Mouse (Mus musculus): ENCODE measurements at regions not wholly inside any gene's neighbourhood (a gene's known extent, or its start where the extent isn't known, plus 50 kb on each side); places are given as distances from the start of the nearest gene placed in this dataset.

DNA sequence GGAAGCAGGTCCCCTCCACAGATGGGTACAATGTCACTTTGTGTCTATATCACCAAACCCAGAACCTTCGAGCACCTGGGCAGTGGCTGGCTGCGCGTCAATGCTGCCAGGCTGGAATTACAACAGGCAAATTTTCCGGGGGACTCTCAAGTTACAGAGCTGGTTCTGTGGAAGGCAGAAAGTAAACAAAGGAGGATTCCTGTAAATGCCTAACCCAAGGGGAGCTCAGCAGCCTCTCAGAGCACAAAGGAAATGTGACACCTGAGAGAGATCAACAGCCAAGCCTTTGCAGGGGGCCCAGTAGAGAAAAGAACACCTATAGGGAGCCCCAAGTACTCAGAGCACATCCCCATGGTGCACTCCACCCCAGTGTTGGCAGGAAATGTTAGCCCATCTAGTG, 70.7 kb downstream of the Setd4 start:
- DNase-seq: no peak

DNA sequence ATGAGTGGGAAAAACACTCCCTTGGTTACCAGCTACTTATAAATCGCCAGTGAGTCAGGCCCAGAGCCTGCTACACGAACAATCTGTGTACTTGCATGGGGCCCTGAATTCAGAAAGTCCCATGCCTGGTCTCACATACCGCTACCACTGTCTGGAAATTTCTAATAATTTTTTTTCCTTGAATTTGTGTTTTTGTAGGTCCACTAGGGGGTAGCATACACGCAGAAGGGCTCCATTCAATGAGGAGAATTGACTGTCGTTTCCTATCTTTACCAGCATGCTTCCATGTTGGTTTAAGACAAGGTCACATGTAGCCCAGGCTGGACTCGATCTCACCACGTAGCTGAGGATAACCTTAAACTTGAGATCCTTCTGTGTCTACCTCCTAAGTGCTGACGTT, 71.9 kb downstream of the Setd4 start:
- no peak for DNase-seq

DNA sequence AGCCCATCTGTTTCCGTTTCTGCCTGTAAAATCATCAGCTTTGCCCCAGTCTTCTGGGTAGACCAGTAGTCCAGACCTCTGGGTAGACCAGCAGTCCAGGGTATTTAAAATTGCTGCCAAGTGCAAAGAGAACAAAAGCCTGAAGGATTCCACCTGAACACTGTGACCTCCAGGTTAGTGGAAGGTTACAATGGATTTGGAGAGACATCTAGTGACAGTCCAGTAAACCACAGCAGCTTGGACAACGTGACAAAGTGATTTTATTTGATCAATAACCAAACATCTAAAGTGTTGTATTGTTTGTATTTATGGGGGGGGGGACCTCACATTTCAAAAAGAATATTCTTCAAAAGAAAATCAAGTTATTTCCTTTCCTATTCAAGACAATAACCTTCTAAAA, 81.4 kb downstream of the Setd4 start:
- DNase-seq: no peak

DNA sequence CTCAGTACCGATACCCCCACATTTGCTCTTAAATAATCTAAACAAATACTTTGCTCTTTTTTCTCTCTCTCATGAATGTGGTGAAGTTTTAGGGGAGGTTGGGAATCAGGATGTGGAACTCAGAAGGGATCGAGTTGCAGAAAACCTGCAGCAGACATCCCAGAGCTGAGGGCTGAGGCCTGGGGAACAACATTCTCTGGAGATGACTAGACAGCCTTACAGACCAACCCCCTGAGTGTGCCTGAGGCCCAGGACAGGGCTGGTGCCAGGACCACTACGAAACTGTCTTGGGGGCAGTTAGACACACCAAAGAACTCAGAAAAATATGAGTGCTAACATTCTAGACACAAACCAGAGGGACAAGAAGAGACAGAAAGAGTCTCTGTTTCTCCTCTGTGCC, 83.4 kb downstream of the Setd4 start:
- no peak for DNase-seq

DNA sequence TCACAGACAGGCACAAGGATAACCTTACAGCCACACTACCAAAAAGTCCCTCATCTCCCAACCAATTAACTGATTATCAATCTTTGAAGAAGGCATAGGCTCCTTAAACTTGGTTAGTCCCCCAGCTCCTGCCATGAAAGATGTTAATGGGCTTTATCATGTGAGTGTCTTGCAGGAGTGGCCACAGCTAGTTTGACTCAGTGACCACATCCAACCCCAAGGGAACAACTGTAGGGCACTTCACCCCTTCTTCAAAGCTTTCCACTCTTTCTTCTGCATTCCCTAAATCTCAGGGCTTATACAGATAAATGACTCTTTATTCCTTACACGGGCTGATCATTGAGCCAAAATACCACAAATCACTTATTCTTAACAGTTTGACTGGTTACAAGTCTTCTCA, 85.2 kb downstream of the Setd4 start:
- no peak for DNase-seq

DNA sequence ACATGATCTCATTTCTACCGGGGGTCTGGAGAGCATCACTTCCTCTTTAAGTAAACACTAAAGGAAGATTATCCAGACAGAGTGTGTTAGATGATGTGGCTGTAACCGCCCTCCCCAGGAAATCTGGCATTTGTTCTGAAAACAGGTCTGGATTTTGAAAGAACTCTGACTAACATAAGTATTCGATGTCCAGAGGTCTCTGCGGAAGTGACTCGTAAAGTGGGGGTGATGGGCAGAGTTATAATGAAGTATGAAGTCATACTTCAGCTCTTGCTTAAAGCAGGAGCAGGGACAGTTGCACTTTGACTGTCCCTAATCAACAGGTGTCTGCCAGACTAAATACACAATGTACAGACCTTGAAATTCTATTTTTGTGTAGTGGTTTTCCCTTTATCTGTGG, 87.1 kb downstream of the Setd4 start:
- DNase-seq: no peak

DNA sequence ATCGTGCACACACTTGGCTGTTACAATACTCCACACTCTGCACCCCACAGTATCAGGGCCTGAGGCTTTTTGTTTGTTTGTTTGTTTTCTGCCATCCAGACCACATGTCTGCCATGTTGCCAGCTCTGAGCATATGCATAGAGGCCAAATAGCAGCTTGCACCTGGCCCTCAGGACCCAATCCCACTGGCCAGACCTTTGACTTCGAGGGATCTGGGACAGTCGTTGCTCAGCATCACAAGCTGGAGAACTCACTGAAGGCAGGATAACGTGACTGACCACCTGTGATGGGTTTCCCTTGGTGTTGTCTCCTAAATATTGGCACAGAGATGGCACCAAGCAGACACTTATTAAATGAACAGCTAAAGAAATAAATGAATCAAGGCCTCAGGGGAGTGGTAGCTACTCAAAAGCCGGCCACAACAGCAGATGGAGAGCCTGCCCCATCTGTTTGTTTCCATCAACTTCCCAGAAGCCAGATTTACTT, 88.4 kb downstream of the Setd4 start:
- DNase-seq: peak; percentile 31

DNA sequence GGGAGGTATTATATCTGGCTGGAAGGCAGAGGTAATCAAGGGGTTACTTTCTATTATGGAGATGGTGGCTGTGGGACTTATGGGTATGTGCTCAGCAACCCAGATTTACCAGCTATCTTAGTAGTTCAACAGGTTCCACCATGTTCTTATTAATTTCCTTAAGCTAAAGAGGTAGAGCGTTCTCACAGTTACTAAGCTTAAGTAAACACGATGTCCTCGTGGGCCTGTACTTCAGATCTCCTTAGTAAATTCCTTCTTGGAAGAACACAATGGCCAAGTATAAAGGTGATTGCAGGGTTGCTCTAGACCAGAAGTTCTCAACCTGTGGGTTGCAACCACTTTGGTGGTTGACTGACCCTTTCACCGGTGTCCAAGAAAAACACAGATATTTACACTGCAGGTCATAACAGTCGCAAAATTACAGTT, 90.2 kb downstream of the Setd4 start:
- no peak for DNase-seq

DNA sequence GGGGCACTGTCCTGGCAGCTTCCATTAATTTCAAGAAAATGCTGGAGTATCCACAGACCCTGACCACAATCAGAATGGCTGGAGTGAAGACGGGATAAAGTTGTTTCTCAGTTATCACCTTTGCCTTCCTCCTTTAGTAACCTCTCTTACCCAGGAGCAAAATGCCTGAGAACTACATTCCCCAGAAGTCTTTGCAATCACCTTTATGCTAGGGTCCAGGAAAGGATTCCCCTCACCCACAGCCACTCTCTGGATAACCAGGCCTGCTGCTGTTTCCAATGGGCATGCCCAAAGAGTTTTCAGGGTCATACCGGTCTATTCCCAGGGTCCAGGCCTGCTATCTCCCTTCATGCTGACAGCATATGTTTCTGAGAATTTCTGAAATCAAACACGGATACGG, 91.9 kb downstream of the Setd4 start:
- no peak for DNase-seq

DNA sequence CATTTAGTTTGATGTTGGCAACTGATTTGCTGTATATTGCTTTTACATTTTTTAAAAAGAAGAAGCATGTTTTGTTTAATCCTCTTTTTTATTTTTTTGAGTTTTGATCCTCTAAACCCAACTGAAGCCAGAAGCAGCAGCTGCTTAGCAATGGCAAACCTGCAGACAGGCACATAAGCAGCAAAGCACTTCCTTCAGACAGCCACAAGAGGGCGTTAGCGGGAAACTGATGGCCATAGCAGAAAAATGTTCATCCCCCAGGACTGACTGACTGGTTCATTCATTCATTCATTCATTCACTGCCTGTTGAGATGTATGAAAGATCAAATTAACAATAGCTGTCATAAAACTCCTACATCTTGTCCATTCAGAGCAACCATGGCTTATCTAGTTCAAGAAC, 92.3 kb downstream of the Setd4 start:
- DNase-seq: no peak

DNA sequence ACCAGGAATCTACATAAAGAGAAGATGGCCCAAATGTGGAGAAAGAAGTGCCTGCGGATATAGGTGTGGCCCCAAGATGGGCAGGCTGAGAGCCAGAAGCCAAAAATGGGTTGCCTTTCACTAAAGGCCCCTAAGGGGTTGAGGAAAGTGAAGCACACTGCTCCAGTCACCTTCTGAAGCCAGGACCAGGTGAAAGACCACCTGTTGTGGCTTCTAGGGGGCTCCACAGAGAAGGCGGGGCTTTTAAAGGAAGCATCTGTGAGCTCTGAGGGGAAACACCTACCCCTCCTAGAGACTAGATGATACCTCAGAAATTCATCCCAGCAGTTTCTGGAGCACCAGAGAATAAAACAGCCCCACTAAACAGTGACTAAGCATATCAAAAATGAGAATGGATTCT, 105.1 kb downstream of the Setd4 start:
- no peak for DNase-seq

DNA sequence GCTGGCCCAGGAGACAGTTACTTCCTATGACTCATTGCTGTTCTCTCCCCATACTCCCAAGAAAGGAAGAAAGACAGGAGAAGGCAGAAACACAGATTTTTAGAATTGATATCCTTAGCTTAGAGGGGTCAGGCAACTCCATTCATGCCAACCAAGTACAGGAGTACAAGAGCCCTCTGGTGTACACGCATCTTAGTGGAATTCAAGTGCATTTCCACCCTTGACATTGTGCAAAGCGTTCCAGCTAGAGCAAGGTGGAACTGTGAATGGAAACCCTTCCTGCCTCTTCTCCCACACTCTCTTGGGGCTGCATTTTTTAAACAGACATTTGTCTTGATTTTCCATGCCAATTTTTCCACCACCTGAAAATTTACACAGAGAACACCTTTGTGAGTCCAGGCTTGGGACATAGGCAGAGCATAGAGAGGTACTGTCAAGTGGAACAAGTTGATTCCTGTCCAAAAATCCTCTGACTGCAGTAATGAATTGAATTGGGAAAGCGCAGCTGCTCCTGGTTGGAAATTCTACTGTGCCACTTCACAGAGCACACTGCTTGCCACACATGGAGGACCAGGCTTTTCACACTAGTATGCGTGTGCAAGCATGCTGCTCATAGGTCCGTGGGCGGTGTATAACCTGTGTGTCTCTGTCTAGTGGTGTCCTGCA, 110.4 kb downstream of the Setd4 start:
- DNase-seq: no peak

DNA sequence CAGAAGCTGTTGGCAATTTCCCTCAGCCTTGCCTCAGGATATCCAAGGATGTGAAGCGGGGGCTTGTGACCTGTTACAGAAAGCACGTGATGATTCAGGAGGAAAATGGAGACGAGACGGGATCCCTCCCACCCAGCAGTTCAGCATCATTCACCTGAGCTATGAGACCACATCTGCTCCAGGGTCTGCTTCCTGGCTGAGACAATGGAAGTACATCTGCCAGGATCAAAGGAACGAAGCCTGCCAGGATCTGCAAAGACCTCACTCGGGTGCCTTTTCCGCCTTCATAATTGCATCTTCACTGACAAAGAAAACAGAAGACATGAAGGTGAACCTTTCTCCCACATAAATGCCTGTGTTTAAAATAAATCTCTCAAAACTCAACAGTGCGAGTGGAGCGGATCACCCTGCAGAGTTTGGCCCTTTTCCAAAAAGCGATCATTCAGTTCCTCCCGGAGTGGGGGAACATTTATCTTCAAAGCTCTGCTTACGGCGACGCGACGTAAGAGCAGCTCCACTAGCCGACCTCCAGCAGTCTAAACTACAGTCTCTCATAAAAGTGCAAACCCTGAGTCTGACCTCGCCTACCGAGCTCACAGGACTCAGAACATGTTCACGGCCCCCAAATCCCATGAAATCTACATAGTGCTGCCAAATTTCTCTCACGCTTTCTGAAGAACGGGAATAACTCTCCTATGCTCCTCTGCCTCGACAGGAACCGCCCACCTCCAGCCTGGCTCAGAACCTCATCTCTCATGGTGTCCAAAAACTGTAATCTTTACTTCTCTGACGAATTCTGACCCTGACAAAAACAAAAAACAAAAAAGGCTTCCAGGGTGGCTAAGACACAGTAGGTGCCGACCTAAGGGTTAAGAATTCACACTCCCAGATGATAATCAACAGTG, 117.0 kb downstream of the Setd4 start:
- DNase-seq: no peak

DNA sequence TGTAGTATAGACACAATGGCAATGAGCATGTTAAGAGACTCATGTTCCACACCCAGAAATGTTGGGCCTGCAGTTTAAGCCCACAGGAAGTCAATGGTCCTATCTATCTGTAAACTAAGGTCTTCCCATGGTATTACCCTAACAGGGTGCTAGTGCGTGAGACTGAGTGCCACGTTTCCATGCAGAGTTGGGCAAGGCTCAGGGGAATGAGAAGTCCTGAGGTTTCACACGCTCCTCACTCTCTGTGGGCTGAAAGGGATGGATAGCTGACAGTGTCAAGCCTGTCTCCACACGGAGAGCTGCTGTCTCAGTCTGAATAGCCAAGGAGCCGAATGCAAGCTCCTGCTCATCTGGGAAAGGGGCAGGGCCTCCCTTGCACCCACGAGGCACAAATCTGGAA, 133.9 kb downstream of the Setd4 start:
- DNase-seq: no peak

DNA sequence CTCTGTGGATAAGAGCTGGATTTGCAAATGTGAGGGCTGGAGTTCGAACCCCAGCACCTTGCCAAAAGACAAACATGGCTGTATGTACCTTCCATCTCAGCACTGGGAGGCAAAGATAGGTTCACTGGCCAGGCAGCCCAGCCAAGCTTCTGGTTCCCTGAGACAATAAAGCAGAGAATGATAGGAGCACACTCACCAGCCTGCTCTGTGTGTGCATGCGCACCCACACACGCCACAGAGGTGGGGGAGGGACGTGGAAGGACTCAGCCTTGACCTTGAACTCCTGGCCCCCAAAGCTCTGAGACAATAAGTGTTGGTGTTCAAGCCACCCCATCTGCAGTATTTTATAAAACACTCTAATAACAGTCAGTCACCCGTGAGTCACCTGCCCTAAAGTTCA, 138.1 kb downstream of the Setd4 start:
- no peak for DNase-seq

DNA sequence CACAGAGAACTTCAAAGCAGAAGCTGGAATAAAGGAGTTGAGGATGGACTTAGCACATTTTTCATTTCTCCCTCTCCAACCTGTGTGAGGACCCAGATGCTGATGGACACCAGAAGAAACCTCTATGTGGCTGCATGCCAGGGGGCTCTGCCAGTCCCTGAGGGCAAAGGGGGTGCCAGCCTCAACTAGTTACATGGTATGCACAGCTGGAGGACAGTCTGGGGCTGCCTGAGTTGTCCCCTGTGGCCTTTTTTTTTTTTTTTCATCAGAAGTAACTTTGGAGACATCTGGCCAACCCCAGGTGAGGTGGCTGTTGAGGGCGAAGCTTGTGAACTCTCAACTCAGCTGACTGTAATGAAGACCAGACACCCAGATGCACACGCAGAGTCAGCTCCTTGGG, 139.0 kb downstream of the Setd4 start:
- no peak for DNase-seq

DNA sequence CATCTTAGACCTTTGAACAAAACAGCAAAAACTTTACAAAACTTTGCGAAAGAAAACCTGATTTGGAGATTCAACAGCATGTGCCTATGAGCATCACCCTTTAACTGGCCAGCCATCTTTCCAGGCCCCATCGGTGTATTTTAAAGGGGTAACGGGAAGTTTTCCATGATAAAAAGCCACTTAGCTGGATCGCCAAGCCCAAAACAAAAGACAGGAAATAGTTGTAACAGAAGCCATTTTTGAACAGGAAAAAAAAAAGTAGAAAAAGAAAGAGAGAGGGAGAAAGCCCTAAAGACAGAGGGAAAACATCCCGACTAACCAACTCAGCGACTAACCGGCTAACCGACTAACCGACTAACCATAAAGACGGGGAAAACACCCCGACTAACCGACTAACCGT, 140.5 kb downstream of the Setd4 start:
- DNase-seq: no peak

DNA sequence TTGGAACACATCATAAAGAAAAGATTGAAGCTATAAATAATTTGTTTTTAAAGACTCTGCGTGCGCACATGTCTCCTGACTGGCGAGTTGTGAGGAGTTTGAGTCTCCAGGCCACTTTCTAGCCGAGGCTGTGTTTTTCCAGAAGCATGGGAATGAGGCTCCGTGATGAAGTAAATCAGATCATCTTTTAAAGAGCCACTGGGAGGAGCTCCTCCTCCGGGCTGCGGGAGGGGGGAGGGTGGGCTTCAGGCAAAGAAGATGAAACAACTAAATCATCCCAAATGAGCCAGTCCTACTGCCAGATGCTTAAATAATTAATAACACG, 141.6 kb downstream of the Setd4 start:
- DNase-seq: no peak

DNA sequence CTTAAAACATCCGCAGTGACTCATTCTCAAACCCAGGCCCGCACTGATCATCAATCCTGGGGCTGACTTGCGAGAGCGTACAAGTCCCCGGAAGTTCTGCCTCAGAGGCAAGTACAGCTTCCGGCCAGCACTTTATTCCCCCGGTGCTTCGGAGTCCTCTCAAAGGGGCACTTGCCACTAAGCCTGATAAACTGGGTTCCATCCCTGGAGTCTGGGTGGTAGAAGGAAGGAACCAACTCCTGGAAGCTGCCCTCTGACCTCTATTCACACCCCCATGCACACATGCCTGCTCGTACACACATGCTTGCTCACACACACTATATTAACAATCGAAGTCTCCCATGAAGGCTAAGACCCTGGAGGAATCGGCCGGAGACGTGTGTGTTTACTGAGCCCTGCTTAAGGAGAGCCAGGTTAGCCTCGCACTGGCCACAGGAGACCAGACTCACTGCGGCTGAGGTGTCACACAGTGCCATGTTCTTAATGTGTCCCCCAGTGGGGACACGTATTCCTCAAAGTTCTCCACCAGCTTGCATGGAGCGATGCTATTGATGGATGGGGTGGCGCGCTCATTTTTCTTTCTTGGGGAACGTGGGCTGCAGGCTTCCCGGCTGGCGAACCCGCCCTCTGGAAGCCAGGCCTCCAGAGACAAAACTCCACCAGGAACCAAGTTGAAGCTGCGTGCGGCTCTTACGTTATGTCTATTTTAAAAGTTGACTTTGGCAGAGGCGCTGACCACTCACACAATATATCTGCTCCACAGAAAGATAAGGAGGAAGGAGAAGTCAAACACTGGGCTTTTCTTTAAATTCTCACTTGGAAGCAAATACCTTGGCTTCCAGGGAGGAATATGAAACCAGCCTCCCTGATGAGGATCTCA, 142.2 kb downstream of the Setd4 start:
- no peak for DNase-seq

DNA sequence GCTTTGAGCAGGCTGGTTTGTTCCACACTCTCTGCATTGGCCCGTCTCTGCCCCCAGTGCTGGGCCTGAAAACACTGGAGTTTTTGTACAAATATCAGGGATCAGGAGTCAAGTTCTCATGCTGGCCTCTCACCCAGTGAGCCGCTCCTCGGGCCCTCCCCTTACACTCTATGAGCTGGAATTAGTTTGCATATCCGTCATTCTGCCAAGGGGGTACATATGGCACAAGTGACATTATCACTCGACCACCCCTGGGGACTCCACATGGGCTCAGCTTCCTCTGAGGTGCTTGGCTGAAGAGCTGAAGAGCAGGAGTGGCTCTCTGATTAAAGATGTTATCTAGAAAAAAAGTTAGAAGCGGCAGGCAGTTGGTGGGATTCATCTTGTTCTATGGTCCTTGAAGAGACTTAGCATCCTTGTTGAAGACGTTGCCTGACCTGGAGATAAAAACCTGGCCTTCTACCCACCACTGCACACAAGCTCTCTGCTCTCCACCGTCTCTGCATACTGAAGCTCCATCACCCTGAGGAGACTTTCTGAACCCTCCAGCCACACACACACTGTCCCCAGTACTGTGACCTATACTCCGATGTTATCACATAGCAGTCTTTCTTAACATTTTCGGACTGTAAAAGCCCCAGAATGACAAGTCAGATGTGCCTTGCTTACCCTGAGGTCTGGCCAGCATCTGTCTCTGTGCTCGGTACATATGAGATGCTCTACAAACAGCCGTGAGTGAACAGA, 144.2 kb downstream of the Setd4 start:
- DNase-seq: no peak

DNA sequence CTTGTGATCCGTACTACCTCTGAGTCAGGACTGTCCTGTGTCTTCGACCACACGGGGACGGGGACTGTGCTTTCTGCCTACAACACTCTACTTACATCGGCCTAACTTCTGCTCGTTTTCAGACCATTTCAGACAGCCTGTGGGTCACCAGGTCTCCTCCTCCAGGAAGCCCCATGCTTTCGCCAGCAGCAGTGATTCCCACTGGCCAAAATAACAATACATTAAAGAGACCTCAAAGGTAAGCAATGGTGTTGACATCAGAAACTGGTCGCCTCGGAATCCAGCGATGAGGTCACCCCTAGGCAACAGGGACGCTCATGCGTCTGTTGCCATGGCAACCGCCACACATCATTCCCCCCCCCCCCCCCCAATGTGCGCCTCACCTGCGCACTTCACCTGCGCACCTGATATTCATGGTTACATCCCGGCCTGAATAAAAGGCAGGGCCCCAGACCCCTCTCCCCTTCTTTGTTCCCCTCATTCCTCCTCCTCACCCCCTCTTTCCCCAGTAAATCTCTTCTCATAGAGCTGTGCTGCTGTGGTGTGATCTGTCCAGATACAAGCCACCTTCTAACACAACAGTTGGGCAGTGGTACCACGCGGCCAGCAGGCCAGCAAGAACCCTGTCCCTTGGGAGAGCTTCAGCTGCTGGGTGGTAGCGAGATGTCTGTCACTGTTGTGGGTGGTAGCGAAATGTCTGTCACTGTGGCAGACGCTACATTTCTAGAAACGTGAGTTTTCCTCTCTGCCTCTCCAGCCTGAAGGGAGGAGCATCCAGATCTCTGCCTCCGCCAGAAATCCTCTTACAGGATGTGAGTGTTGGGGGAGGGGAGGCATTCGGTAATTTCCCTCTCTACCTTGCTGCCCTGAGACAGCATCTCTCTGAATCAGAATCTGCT, 145.0 kb downstream of the Setd4 start:
- DNase-seq: no peak
